Mouse (Mus musculus): Measurements from ENCODE around the gene Adam30. TPM values are rescaled to one million over a fixed set of nuclear protein-coding genes. Genes with fewer than 3 reads are reported as not detected.

Gene Adam30
- polyA plus RNA-seq, 1 experiment, result not detected

DNA sequence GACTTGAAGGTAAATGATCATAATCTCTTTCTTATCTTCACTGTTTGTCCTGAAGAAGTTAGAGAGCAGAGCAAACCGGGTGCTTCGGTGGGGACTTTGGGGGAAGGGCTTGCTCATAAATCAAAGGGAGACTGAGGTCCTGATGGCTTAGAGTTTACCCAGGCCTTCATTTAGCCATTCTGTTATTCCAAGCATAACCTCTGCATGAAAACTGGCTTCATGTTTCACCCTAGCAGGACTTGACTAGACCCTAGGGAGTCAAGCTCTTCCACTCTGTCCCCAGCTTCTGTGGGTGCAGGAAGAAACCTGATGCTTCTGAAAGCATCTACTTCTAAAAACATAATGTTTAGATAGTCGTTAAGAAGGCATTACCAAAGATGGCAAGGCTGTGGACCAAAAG, 46.5 kb downstream of the Adam30 start:
- Histone ChIP-seq H3K27ac (ENCODE audit: insufficient read depth, low read depth, low read length) (no peak overlapping the region), H3K4me3 (ENCODE audit: insufficient read depth, low read depth, low read length) (no peak overlapping the region), H3K4me1 (ENCODE audit: control insufficient read depth, insufficient read depth, low read length) (peaks cover 3% of the 10 kb centered on the region)
- WGBS, result 87% methylated on average over 3 of the region's 3 CpGs
- TF ChIP-seq POLR2A (IDR thresholded peaks at IDR 0.05; ENCODE audit: insufficient read depth, low read depth, low read length) (no peak), CTCF (IDR thresholded peaks at IDR 0.05; ENCODE audit: insufficient read depth, low read depth, low read length) (no peak)

DNA sequence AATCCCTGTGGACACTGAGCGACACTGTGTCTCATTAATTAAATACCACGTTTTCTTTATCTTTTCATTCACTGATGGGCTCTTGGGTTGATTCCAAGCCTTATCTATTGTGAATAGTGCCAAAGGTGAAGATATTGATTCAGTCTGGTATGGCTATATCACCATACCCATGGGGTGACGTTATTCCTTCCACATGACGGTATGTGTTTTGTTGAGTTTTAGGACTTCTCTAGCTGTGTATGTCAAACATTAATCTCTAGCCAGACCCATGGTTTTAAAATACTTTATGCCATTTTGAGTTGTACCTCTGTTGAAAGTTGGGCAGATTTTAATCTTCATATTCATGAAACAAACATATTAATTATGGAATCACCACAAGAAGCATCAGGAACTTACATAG, 48.7 kb downstream of the Adam30 start:
- TF ChIP-seq POLR2A (IDR thresholded peaks at IDR 0.05; ENCODE audit: insufficient read depth, low read depth, low read length) (no peak), CTCF (IDR thresholded peaks at IDR 0.05; ENCODE audit: insufficient read depth, low read depth, low read length) (no peak)
- Histone ChIP-seq H3K27ac (ENCODE audit: insufficient read depth, low read depth, low read length) (no peak overlapping the region), H3K4me1 (ENCODE audit: control insufficient read depth, insufficient read depth, low read length) (peaks cover 6% of the 10 kb centered on the region), H3K4me3 (ENCODE audit: insufficient read depth, low read depth, low read length) (no peak overlapping the region)
- WGBS, result 86% methylated on average over 4 of the region's 4 CpGs

DNA sequence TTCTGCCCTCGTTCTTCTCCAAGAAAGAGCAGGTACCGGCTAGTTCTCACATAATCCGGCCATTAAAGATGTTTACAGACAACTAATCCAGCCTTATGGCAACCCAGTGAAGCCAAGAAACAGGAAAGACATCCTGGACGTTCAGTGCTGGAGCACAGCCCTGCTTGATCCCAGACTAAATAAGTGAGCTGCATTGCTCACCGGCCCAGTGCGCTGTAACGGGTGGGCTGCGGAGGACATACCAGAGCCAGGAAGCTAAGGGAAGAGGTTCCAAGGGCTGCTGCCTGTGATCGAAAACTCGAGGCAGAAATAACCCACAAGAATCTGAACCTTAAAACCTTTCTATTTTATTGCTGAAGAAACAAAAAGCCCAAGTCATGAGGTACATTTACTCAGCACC, 50.4 kb downstream of the Adam30 start:
- WGBS, result 35% methylated on average over 10 of the region's 10 CpGs
- H3K27ac ChIP-seq (ENCODE audit: insufficient read depth, low read depth, low read length), result peak overlapping the region; percentile 52
- no peak overlapping the region for H3K4me3 ChIP-seq (ENCODE audit: insufficient read depth, low read depth, low read length)
- peaks cover 6% of the 10 kb centered on the region for H3K4me1 ChIP-seq (ENCODE audit: control insufficient read depth, insufficient read depth, low read length)
- no peak for TF ChIP-seq POLR2A (IDR thresholded peaks at IDR 0.05; ENCODE audit: insufficient read depth, low read depth, low read length)
- TF ChIP-seq CTCF (IDR thresholded peaks at IDR 0.05; ENCODE audit: insufficient read depth, low read depth, low read length), result no peak

DNA sequence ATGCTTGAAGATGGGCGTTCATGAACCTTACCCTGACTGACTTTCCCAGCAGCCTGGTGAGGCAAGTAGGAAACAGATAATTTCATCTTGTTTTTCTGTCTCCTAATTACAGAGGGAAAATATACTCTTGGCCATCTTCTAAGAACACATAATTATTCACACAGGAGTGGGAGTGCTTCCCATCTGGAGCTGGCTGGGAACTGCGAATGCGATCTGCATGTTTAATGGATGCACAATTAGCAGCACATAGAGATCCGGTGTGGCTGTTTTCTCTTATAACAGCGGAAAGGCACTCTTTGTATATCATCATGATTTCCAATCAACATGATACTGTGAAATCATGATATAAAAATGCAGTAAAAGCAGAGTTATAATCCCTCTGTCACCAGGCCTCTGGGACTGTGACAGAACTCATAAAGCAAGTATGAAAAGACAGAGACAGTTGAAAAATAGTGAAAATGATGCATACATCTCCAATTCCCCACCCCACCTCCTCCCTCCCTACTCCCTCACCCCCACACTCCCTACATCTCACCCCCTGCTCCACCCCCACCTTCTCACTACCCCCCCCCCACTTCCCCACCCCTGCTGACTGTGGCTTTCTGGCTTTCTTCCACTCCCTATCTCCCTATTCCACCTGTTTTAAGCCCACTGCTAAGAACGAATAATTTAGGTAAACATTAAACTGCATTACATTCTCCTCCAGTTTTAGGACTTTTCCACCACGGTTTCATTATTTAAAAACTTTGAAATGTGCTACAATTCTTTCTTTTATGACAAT, 51.1 kb downstream of the Adam30 start:
- H3K4me3 ChIP-seq (ENCODE audit: insufficient read depth, low read depth, low read length), result no peak overlapping the region
- WGBS, result 19% methylated on average over 7 of the region's 7 CpGs
- H3K4me1 ChIP-seq (ENCODE audit: control insufficient read depth, insufficient read depth, low read length), result peaks cover 6% of the 10 kb centered on the region
- H3K27ac ChIP-seq (ENCODE audit: insufficient read depth, low read depth, low read length), result no peak overlapping the region
- no peak for TF ChIP-seq CTCF (IDR thresholded peaks at IDR 0.05; ENCODE audit: insufficient read depth, low read depth, low read length)
- TF ChIP-seq POLR2A (IDR thresholded peaks at IDR 0.05; ENCODE audit: insufficient read depth, low read depth, low read length), result no peak

Other genes starting within 250 kb of the Adam30 start
- gene Notch2, start 147.1 kb upstream of the Adam30 start, polyA plus RNA-seq (2012; ENCODE audit: insufficient read depth, insufficient read length, low replicate concordance, missing spikeins), result 43.4 TPM in 1 of 2 replicates, not detected in the other
- gene Reg4, start 61.5 kb downstream of the Adam30 start, polyA plus RNA-seq (2012; ENCODE audit: insufficient read depth, insufficient read length, low replicate concordance, missing spikeins), result not detected in 2 replicates
- gene Hmgcs2, start 119.8 kb downstream of the Adam30 start, polyA plus RNA-seq (2012; ENCODE audit: insufficient read depth, insufficient read length, low replicate concordance, missing spikeins), result not detected in 2 replicates
- not detected in 2 replicates for gene Phgdh, start 179.4 kb downstream of the Adam30 start, polyA plus RNA-seq (2012; ENCODE audit: insufficient read depth, insufficient read length, low replicate concordance, missing spikeins)
- not detected in 2 replicates for gene Zfp697, start 221.8 kb downstream of the Adam30 start, polyA plus RNA-seq (2012; ENCODE audit: insufficient read depth, insufficient read length, low replicate concordance, missing spikeins)

Data from olfactory bulb, adult 2 months (tissue).